Mouse (Mus musculus) liver, postnatal 0 days (tissue): ENCODE measurements around the gene Atp6v0e.

Experiments used
- CTCF ChIP-seq: sonication (generic); IDR thresholded peaks from 2 replicates; pipeline ENCODE4 v1.5.1; 2016; ENCODE audit warnings: antibody characterized with exemption, low read depth
- EP300 ChIP-seq: IDR thresholded peaks from 2 replicates; pipeline ENCODE4 v1.6.1; 2016; ENCODE audit warnings: antibody characterized with exemption, low read depth, mild to moderate bottlenecking

DNA sequence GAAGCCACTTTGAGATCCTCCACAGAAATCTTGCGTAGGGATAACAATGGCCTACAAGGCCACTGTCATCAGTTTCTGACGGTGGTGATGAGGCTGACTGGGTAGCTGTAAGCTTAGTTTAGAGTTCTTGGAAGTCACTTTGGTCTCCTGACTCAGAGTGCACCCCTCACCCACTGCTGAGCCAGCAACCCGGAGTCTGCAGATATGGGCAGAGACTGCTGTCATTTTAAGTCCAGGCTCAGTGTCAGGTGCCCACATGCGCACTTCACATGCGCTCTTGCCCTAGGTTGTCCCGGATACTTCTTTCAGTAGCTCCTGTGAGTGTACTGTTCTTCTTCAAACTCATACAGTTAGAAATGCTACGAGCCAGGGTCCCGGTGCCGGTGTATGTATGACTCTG is 29.1 kb upstream of the Atp6v0e start:
- TF ChIP-seq CTCF = no peak
- no peak for TF ChIP-seq EP300
